Mouse (Mus musculus) forebrain, embryonic 13.5 days (tissue): ENCODE results near the gene Gnao1. TPM values are rescaled to one million over a fixed set of nuclear protein-coding genes. Genes with fewer than 3 reads are reported as not detected.

Experiments
- ATAC-seq: fragments of 200-750 bp; cut with Nextera tagmentation; 2 replicates; pipeline ENCODE4 v1.8.0; 2017
- H3K27ac ChIP-seq: fragments of 300-500 bp; sonication (generic); 2 replicates; pipeline ENCODE4 v1.5.1; 2015; ENCODE audit warnings: inconsistent platforms, mild to moderate bottlenecking, moderate library complexity
- H3K27me3 ChIP-seq: fragments of 300-500 bp; sonication (generic); 2 replicates; pipeline ENCODE4 v1.6.1; 2015; ENCODE audit warnings: mild to moderate bottlenecking, inconsistent platforms
- H3K36me3 ChIP-seq: fragments of 300-500 bp; sonication (generic); 2 replicates; pipeline ENCODE4 v1.6.1; 2015; ENCODE audit warnings: mild to moderate bottlenecking, inconsistent platforms; ENCODE audit not compliant: poor library complexity, severe bottlenecking
- H3K4me1 ChIP-seq: fragments of 300-500 bp; sonication (generic); 2 replicates; pipeline ENCODE4 v1.6.1; 2015; ENCODE audit warnings: inconsistent platforms
- H3K4me2 ChIP-seq: fragments of 300-500 bp; sonication (generic); 2 replicates; pipeline ENCODE4 v1.6.1; 2015; ENCODE audit warnings: inconsistent platforms, mild to moderate bottlenecking, moderate library complexity
- H3K4me3 ChIP-seq: fragments of 300-500 bp; sonication (generic); 2 replicates; pipeline ENCODE4 v1.5.1; 2015; ENCODE audit warnings: mild to moderate bottlenecking, inconsistent platforms
- H3K9ac ChIP-seq: fragments of 300-500 bp; sonication (generic); 2 replicates; pipeline ENCODE4 v1.6.1; 2015; ENCODE audit warnings: mild to moderate bottlenecking, inconsistent platforms
- H3K9me3 ChIP-seq: fragments of 300-500 bp; sonication (generic); replicated peaks from 2 replicates; pipeline ENCODE4 v1.6.1; 2016; ENCODE audit warnings: inconsistent platforms
- WGBS: fragments of 180-500 bp; shearing (Covaris S2); methylation state at CpG from one replicate; pipeline ENCODE4 v1.1.7; 2015; 5-methylcytosine and 5-hydroxymethylcytosine counted together
- polyA plus RNA-seq: library from polyadenylated mRNA; unstranded; fragments of >200 nt; fragmentation: Nextera tagmentation; extraction: Ambion mirVana; gene quantifications from 2 replicates; pipeline ENCODE4 v1.2.1, GENCODE M21; 2015

Gene Gnao1
- polyA plus RNA-seq, 1 experiment from 2014 or later = 86.2 TPM

GRCm38 (mm10) chr8:93983827-93984226 is 174.1 kb downstream of the Gnao1 start:
- Histone ChIP-seq H3K36me3 (peaks cover 88% of the 10 kb centered on the region), H3K9me3 (no peaks in the 10 kb centered on the region), H3K4me2 (no peak overlapping the region), H3K27me3 (no peaks in the 10 kb centered on the region), H3K4me3 (no peak overlapping the region), H3K4me1 (no peaks in the 10 kb centered on the region), H3K9ac (no peak overlapping the region), H3K27ac (no peak overlapping the region)
- ATAC-seq = no peak
- WGBS = 76% methylated on average over 3 of the region's 3 CpGs

- WGBS = 90% methylated on average over 3 of the region's 3 CpGs
- Histone ChIP-seq H3K27ac (no peak overlapping the region), H3K4me2 (no peak overlapping the region), H3K9me3 (no peaks in the 10 kb centered on the region), H3K4me3 (no peak overlapping the region), H3K9ac (no peak overlapping the region), H3K4me1 (no peaks in the 10 kb centered on the region), H3K27me3 (no peaks in the 10 kb centered on the region), H3K36me3 (peaks cover 85% of the 10 kb centered on the region)
- ATAC-seq = no peak
Observed at GRCm38 (mm10) chr8:93984731-93985130, 175.0 kb downstream of the Gnao1 start.

- 97% methylated on average over 4 of the region's 4 CpGs for WGBS
- Histone ChIP-seq H3K9ac (no peak overlapping the region), H3K4me3 (no peak overlapping the region), H3K27ac (no peak overlapping the region), H3K4me1 (no peaks in the 10 kb centered on the region), H3K36me3 (peaks cover 54% of the 10 kb centered on the region), H3K9me3 (no peaks in the 10 kb centered on the region), H3K27me3 (no peaks in the 10 kb centered on the region), H3K4me2 (no peak overlapping the region)
- no peak for ATAC-seq
Observed at GRCm38 (mm10) chr8:93989739-93990138, 180.0 kb downstream of the Gnao1 start.

DNA sequence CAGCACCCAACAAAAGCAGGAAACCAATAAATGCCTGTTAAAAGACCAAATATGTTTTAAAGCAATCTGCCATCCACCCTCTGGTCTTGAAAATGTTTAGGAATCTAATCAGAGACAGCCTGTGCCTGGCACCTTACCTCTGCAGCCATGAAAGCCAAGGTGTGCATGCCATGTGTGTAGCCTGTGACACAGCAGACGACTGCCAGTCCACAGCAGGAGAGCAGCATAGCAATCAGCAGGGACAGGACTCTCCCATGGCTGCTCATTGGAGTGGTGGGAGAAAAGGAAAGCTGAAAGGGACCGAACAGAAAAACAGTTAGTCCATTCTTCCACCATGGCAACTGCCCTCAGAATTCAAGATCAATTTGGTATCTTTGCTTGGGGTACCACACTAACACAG is 189.2 kb downstream of the Gnao1 start:
- WGBS = 78% methylated on average over 2 of the region's 2 CpGs
- ATAC-seq = no peak
- Histone ChIP-seq H3K4me3 (no peak overlapping the region), H3K27me3 (no peaks in the 10 kb centered on the region), H3K4me2 (no peak overlapping the region), H3K36me3 (peaks cover 67% of the 10 kb centered on the region), H3K27ac (no peak overlapping the region), H3K9ac (no peak overlapping the region), H3K4me1 (no peaks in the 10 kb centered on the region), H3K9me3 (no peaks in the 10 kb centered on the region)

GRCm38 (mm10) chr8:94004139-94004538 is 194.4 kb downstream of the Gnao1 start:
- peaks cover 6% of the 10 kb centered on the region for H3K4me1 ChIP-seq
- H3K9ac ChIP-seq = no peak overlapping the region
- no peak overlapping the region for H3K27ac ChIP-seq
- ATAC-seq = no peak
- H3K27me3 ChIP-seq = no peaks in the 10 kb centered on the region
- H3K4me3 ChIP-seq = no peak overlapping the region
- no peak overlapping the region for H3K4me2 ChIP-seq
- H3K9me3 ChIP-seq = no peaks in the 10 kb centered on the region
- WGBS = 89% methylated on average over 9 of the region's 9 CpGs
- H3K36me3 ChIP-seq = peaks cover 46% of the 10 kb centered on the region

DNA sequence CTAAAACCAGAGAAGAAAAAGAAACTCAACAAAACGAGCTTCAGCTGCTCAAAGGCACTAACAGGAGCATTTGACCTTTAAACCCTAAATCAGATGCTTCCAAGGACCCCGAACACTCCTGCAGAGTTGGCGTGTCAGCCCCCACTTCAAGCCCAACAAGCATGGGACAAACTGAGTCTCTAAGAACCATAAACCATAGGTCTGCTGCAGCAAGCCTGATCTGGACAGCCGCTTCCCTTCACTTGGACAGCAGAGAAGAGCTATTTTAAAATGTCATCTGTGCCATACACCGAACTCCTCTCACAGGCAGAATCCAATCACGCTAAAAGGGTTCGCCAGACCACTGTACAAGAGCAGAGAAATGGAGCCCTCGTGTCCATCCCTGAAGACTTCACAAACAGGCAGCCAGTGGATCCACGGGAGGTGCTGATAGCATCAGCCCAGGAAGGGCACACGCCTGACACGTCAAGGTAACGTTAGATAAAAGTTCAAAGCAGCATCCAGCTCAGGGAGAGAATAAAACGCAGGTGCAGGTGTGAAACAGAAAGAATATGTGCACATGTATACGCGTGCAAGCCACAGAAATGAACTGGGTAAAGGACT is 199.6 kb downstream of the Gnao1 start:
- ATAC-seq = no peak
- peaks cover 38% of the 10 kb centered on the region for H3K4me1 ChIP-seq
- no peaks in the 10 kb centered on the region for H3K9me3 ChIP-seq
- H3K36me3 ChIP-seq = 0 out of 2 replicates have a peak, but pooled peaks cover 5% of the 10 kb centered on the region
- H3K4me3 ChIP-seq = no peak overlapping the region
- peak overlapping the region; percentile 12; the same call in 1 of the 2 replicates for H3K4me2 ChIP-seq
- WGBS = 68% methylated on average over 15 of the region's 15 CpGs
- no peaks in the 10 kb centered on the region for H3K27me3 ChIP-seq
- H3K27ac ChIP-seq = no peak overlapping the region
- H3K9ac ChIP-seq = no peak overlapping the region

DNA sequence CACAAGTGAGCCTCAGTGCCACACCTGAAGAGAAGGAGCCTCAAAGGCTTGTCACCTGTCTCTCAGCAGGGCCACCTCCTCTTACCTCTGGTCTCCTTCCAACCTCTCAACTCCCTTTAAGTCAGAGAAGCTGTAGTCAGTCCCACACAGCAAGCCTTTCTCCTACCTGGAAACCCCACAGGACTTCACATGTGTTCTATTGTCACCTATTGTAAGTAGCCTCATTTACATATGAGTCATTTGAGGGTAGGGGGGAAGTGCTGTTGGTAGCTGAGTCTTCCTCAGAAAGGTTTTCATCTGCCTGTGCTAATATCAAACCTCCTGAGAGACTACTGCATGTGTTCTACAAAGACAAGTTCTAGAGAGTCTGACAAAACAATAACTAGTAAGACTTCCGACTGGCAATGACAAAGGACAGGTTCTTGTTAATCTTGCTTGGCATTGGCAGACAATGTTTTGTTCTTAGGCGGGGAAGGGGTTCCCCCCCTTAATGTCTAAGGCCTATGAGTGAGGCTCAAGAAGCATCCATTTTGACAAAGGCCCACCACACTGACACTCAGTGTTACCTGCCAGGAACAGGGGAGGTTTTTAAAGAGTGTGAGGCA is 200.4 kb downstream of the Gnao1 start:
- Histone ChIP-seq H3K9ac (no peak overlapping the region), H3K27me3 (no peaks in the 10 kb centered on the region), H3K4me3 (0 out of 2 replicates have a peak overlapping the region, but pooled peaks have one; percentile 93), H3K36me3 (0 out of 2 replicates have a peak, but pooled peaks cover 4% of the 10 kb centered on the region), H3K9me3 (no peaks in the 10 kb centered on the region), H3K4me2 (peak overlapping the region; percentile 74), H3K27ac (no peak overlapping the region), H3K4me1 (peaks cover 38% of the 10 kb centered on the region)
- no peak for ATAC-seq
- 26% methylated on average over 2 of the region's 2 CpGs for WGBS

GRCm38 (mm10) chr8:94011076-94012012 is 201.6 kb downstream of the Gnao1 start:
- no peak; the same call in 1 of the 2 replicates for ATAC-seq

GRCm38 (mm10) chr8:94012013-94012951 is 202.5 kb downstream of the Gnao1 start, which contains the start of gene Amfr:
Gene Amfr, minus strand, starts transcription at chr8:94012842.
- Histone ChIP-seq H3K27ac (peak within 1 kb of the TSS; percentile 95), H3K9me3 (no peaks in the 10 kb centered on the region), H3K9ac (peak within 1 kb of the TSS; percentile 96), H3K27me3 (no peaks in the 10 kb centered on the region), H3K4me3 (peak within 1 kb of the TSS; percentile 93), H3K36me3 (0 out of 2 replicates have a peak, but pooled peaks cover 7% of the 10 kb centered on the region), H3K4me1 (peaks cover 38% of the 10 kb centered on the region), H3K4me2 (peak within 1 kb of the TSS; percentile 74)
- under 1% methylated on average over 104 of the region's 130 CpGs for WGBS
- peak; percentile 94 for ATAC-seq

More at GRCm38 (mm10) chr8:94011076-94012012, 201.6 kb downstream of the Gnao1 start:
- H3K9ac ChIP-seq = peak overlapping the region; percentile 96
- WGBS = 4% methylated on average over 48 of the region's 48 CpGs
- H3K27ac ChIP-seq = peak overlapping the region; percentile 95
- H3K4me3 ChIP-seq = peak overlapping the region; percentile 93
- 0 out of 2 replicates have a peak, but pooled peaks cover 4% of the 10 kb centered on the region for H3K36me3 ChIP-seq
- no peaks in the 10 kb centered on the region for H3K9me3 ChIP-seq
- H3K27me3 ChIP-seq = no peaks in the 10 kb centered on the region
- peak overlapping the region; percentile 74 for H3K4me2 ChIP-seq
- H3K4me1 ChIP-seq = peaks cover 38% of the 10 kb centered on the region

DNA sequence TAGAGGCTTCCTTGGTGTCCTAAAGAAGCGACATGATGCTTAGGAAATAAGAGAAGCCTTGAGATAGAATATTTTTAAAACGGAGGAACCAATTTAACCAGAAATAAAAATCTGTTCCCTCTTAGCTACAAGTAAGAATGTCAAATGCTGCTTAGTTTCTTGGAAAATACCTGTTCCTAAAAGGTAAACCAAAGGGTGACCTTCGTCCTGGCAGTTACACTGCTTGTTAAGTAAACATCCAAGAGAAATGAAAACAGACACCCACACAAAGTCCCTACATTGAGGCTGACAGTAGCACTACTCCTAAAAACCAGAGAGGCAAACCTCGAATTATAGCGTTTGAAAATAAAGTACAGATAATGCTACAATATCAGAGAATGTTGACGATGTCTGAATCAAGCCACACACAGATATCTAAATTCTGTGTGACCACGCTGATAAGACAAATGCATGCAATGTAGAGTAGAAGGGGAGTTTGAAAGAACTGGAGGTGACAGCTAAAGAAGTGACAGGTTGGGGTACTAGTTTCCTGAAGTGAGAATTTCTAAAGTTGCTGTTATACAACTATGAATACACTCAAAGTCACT is 203.4 kb downstream of the Gnao1 start:
- no peaks in the 10 kb centered on the region for H3K27me3 ChIP-seq
- peak overlapping the region; percentile 93 for H3K4me3 ChIP-seq
- peak overlapping the region; percentile 95 for H3K27ac ChIP-seq
- H3K4me1 ChIP-seq = peaks cover 38% of the 10 kb centered on the region
- peak overlapping the region; percentile 96 for H3K9ac ChIP-seq
- H3K4me2 ChIP-seq = peak overlapping the region; percentile 74
- ATAC-seq = no peak
- no peaks in the 10 kb centered on the region for H3K9me3 ChIP-seq
- peaks cover 9% of the 10 kb centered on the region; the same call in 1 of the 2 replicates for H3K36me3 ChIP-seq
- 44% methylated on average over 7 of the region's 7 CpGs for WGBS
